Mouse (Mus musculus) limb, embryonic 12.5 days (tissue): ENCODE measurements around the gene Cep295. TPM values are rescaled to one million over a fixed set of nuclear protein-coding genes. Genes with fewer than 3 reads are reported as not detected.
"Not testable (repeated sequence)": the region's sequence is repeated elsewhere in the genome, so short reads cannot be mapped to it uniquely, and the experiment has no call there.

ENCODE experiments used
- ATAC-seq: fragments of 200-750 bp; cut with Nextera tagmentation; 2 replicates; pipeline ENCODE4 v1.8.0; 2017; ENCODE audit warnings: low read depth, moderate TSS enrichment; ENCODE audit not compliant: insufficient number of reproducible peaks, insufficient read depth, low FRiP score, low TSS enrichment
- H3K27ac ChIP-seq: fragments of 300-500 bp; sonication (generic); 2 replicates; pipeline ENCODE4 v1.5.1; 2016; ENCODE audit warnings: mild to moderate bottlenecking, moderate library complexity
- H3K27me3 ChIP-seq: fragments of 300-500 bp; sonication (generic); 2 replicates; pipeline ENCODE4 v1.6.1; 2016; ENCODE audit warnings: mild to moderate bottlenecking, moderate library complexity
- H3K36me3 ChIP-seq: fragments of 300-500 bp; sonication (generic); 2 replicates; pipeline ENCODE4 v1.6.1; 2016; ENCODE audit warnings: mild to moderate bottlenecking, moderate library complexity
- H3K4me1 ChIP-seq: fragments of 300-500 bp; sonication (generic); replicated peaks from 2 replicates; pipeline ENCODE4 v1.6.1; 2016
- H3K4me2 ChIP-seq: fragments of 300-500 bp; sonication (generic); 2 replicates; pipeline ENCODE4 v1.6.1; 2016; ENCODE audit warnings: mild to moderate bottlenecking, moderate library complexity
- H3K4me3 ChIP-seq: fragments of 300-500 bp; sonication (generic); replicated peaks from 2 replicates; pipeline ENCODE4 v1.5.1; 2016; ENCODE audit warnings: mild to moderate bottlenecking
- H3K9ac ChIP-seq: fragments of 300-500 bp; sonication (generic); replicated peaks from 2 replicates; pipeline ENCODE4 v1.6.1; 2016; ENCODE audit warnings: mild to moderate bottlenecking, moderate library complexity
- H3K9me3 ChIP-seq: fragments of 300-500 bp; sonication (generic); 2 replicates; pipeline ENCODE4 v1.6.1; 2016; ENCODE audit warnings: mild to moderate bottlenecking, moderate library complexity
- WGBS: fragments of 180-500 bp; shearing (Covaris S2); methylation state at CpG from one replicate; pipeline ENCODE4 v1.1.7; 2016; 5-methylcytosine and 5-hydroxymethylcytosine counted together
- polyA plus RNA-seq: library from polyadenylated mRNA; unstranded; fragments of >200 nt; fragmentation: Nextera tagmentation; extraction: Ambion mirVana; gene quantifications from 2 replicates; pipeline ENCODE4 v1.2.1, GENCODE M21; 2016

The Cep295 gene
- polyA plus RNA-seq, 1 experiment from 2014 or later, result 25.3 TPM

- peak within 1 kb of the TSS; percentile 80 for H3K4me3 ChIP-seq
- peak within 1 kb of the TSS; percentile 97 for H3K27ac ChIP-seq
- H3K36me3 ChIP-seq, result peaks cover 35% of the 10 kb centered on the region
- H3K9ac ChIP-seq, result peak within 1 kb of the TSS; percentile 96
- peak; percentile 95 for ATAC-seq
- peak within 1 kb of the TSS; percentile 73 for H3K4me2 ChIP-seq
- no peaks in the 10 kb centered on the region for H3K9me3 ChIP-seq
- WGBS, result 13% methylated on average over 45 of the region's 45 CpGs
- no peaks in the 10 kb centered on the region for H3K27me3 ChIP-seq
- peaks cover 30% of the 10 kb centered on the region for H3K4me1 ChIP-seq
These were observed 51.8 kb downstream of the Cep295 start, which contains the start of gene Taf1d for GRCm38 (mm10) chr9:15305503-15306397. Gene Taf1d (plus strand): TSS chr9:15306214.

GRCm38 (mm10) chr9:15302881-15303280, 54.7 kb downstream of the Cep295 start:
- H3K4me3 ChIP-seq, result no peak overlapping the region
- H3K27ac ChIP-seq, result no peak overlapping the region
- WGBS, result 75% methylated on average over 2 of the region's 2 CpGs
- no peak overlapping the region for H3K9ac ChIP-seq
- no peaks in the 10 kb centered on the region for H3K9me3 ChIP-seq
- peaks cover 6% of the 10 kb centered on the region for H3K36me3 ChIP-seq
- H3K4me2 ChIP-seq, result no peak overlapping the region
- peaks cover 20% of the 10 kb centered on the region for H3K4me1 ChIP-seq
- no peak for ATAC-seq
- no peaks in the 10 kb centered on the region for H3K27me3 ChIP-seq

GRCm38 (mm10) chr9:15302006-15302405, 55.6 kb downstream of the Cep295 start:
- H3K9ac ChIP-seq, H3K36me3 ChIP-seq, H3K27ac ChIP-seq, H3K9me3 ChIP-seq, H3K4me3 ChIP-seq, H3K27me3 ChIP-seq, ATAC-seq, H3K4me2 ChIP-seq: not testable (repeated sequence)
- 81% methylated on average over 6 of the region's 6 CpGs for WGBS
- peaks cover 11% of the 10 kb centered on the region for H3K4me1 ChIP-seq

GRCm38 (mm10) chr9:15301399-15301798, 56.2 kb downstream of the Cep295 start:
- ATAC-seq, result no peak
- no peak overlapping the region for H3K9ac ChIP-seq
- no peak overlapping the region for H3K4me2 ChIP-seq
- H3K36me3 ChIP-seq, result peaks cover under 1% of the 10 kb centered on the region; the same call in 1 of the 2 replicates
- peak overlapping the region; percentile 41; the same call in 1 of the 2 replicates for H3K27ac ChIP-seq
- no peak overlapping the region for H3K4me3 ChIP-seq
- H3K27me3 ChIP-seq, result no peaks in the 10 kb centered on the region
- WGBS, result 35% methylated on average over 6 of the region's 6 CpGs
- H3K9me3 ChIP-seq, result no peaks in the 10 kb centered on the region
- H3K4me1 ChIP-seq, result peaks cover 9% of the 10 kb centered on the region

GRCm38 (mm10) chr9:15300056-15300455, 57.5 kb downstream of the Cep295 start:
- no peaks in the 10 kb centered on the region for H3K9me3 ChIP-seq
- no peak overlapping the region for H3K27ac ChIP-seq
- H3K27me3 ChIP-seq, result no peaks in the 10 kb centered on the region
- no peak overlapping the region for H3K9ac ChIP-seq
- H3K4me2 ChIP-seq, result no peak overlapping the region
- peaks cover 6% of the 10 kb centered on the region; the same call in 1 of the 2 replicates for H3K4me1 ChIP-seq
- H3K36me3 ChIP-seq, result peaks cover 6% of the 10 kb centered on the region; the same call in 1 of the 2 replicates
- ATAC-seq, result no peak
- 86% methylated on average over 5 of the region's 5 CpGs for WGBS
- H3K4me3 ChIP-seq, result no peak overlapping the region

GRCm38 (mm10) chr9:15298451-15298850, 59.1 kb downstream of the Cep295 start:
- ATAC-seq, result no peak
- WGBS, result 6% methylated on average over 2 of the region's 2 CpGs
- no peaks in the 10 kb centered on the region for H3K9me3 ChIP-seq

GRCm38 (mm10) chr9:15297112-15297511, 60.5 kb downstream of the Cep295 start:
- no peak for ATAC-seq
- no peak overlapping the region for H3K4me3 ChIP-seq
- no peak overlapping the region for H3K27ac ChIP-seq
- no peak overlapping the region for H3K4me2 ChIP-seq
- H3K27me3 ChIP-seq, result no peaks in the 10 kb centered on the region
- H3K9ac ChIP-seq, result no peak overlapping the region
- WGBS, result 86% methylated on average over 7 of the region's 7 CpGs
- H3K4me1 ChIP-seq, result peaks cover 6% of the 10 kb centered on the region; the same call in 1 of the 2 replicates
- peaks cover 6% of the 10 kb centered on the region; the same call in 1 of the 2 replicates for H3K36me3 ChIP-seq
- H3K9me3 ChIP-seq, result no peaks in the 10 kb centered on the region

More at GRCm38 (mm10) chr9:15298451-15298850, 59.1 kb downstream of the Cep295 start:
- Histone ChIP-seq H3K4me3 (no peak overlapping the region), H3K36me3 (peaks cover 6% of the 10 kb centered on the region; the same call in 1 of the 2 replicates), H3K4me1 (peaks cover 6% of the 10 kb centered on the region; the same call in 1 of the 2 replicates), H3K27ac (no peak overlapping the region), H3K9ac (no peak overlapping the region), H3K27me3 (no peaks in the 10 kb centered on the region), H3K4me2 (no peak overlapping the region)

GRCm38 (mm10) chr9:15289251-15289650, 68.3 kb downstream of the Cep295 start:
- WGBS, result 87% methylated on average over 6 of the region's 6 CpGs
- H3K9ac ChIP-seq, result no peak overlapping the region
- no peaks in the 10 kb centered on the region for H3K27me3 ChIP-seq
- no peaks in the 10 kb centered on the region for H3K4me1 ChIP-seq
- H3K9me3 ChIP-seq, result no peaks in the 10 kb centered on the region
- ATAC-seq, result no peak
- no peaks in the 10 kb centered on the region for H3K36me3 ChIP-seq
- no peak overlapping the region for H3K4me3 ChIP-seq
- no peak overlapping the region for H3K27ac ChIP-seq
- H3K4me2 ChIP-seq, result no peak overlapping the region

GRCm38 (mm10) chr9:15288402-15288801, 69.2 kb downstream of the Cep295 start:
- H3K4me2 ChIP-seq, result no peak overlapping the region
- H3K9me3 ChIP-seq, result no peaks in the 10 kb centered on the region
- H3K4me1 ChIP-seq, result no peaks in the 10 kb centered on the region
- H3K4me3 ChIP-seq, result no peak overlapping the region
- H3K27ac ChIP-seq, result no peak overlapping the region
- H3K36me3 ChIP-seq, result no peaks in the 10 kb centered on the region
- no peak overlapping the region for H3K9ac ChIP-seq
- ATAC-seq, result no peak
- 88% methylated on average over 3 of the region's 3 CpGs for WGBS
- H3K27me3 ChIP-seq, result no peaks in the 10 kb centered on the region

- H3K27me3 ChIP-seq, result no peaks in the 10 kb centered on the region
- no peaks in the 10 kb centered on the region for H3K4me1 ChIP-seq
- 59% methylated on average over 6 of the region's 6 CpGs for WGBS
These were observed 69.7 kb downstream of the Cep295 start for GRCm38 (mm10) chr9:15287846-15288245.

GRCm38 (mm10) chr9:15285443-15285842, 72.1 kb downstream of the Cep295 start:
- H3K4me2 ChIP-seq, result no peak overlapping the region
- H3K4me3 ChIP-seq, result no peak overlapping the region
- peaks cover 6% of the 10 kb centered on the region for H3K4me1 ChIP-seq
- no peaks in the 10 kb centered on the region for H3K9me3 ChIP-seq
- H3K27ac ChIP-seq, result no peak overlapping the region
- no peaks in the 10 kb centered on the region for H3K36me3 ChIP-seq
- ATAC-seq, result no peak
- 65% methylated on average over 3 of the region's 3 CpGs for WGBS
- H3K9ac ChIP-seq, result no peak overlapping the region
- no peaks in the 10 kb centered on the region for H3K27me3 ChIP-seq

More at GRCm38 (mm10) chr9:15287846-15288245, 69.7 kb downstream of the Cep295 start:
- Histone ChIP-seq H3K27ac (no peak overlapping the region), H3K9ac (no peak overlapping the region), H3K4me2 (no peak overlapping the region), H3K36me3 (no peaks in the 10 kb centered on the region), H3K9me3 (no peaks in the 10 kb centered on the region), H3K4me3 (no peak overlapping the region)
- ATAC-seq, result no peak
